Mouse (Mus musculus) fibroblast of lung, adult 2 months (primary cell): Measurements from ENCODE around the gene Spata25.

Experiments used
- DNase-seq: peaks from one replicate; pipeline ENCODE4 v3.0.0-alpha.2; 2011; ENCODE audit warnings: low read depth

The Spata25 gene

GRCm38 (mm10) chr2:164850061-164850460 is 21.7 kb upstream of the Spata25 start:
- DNase-seq: no peak

GRCm38 (mm10) chr2:164845782-164846181 is 17.4 kb upstream of the Spata25 start:
- DNase-seq: no peak

GRCm38 (mm10) chr2:164835164-164835563 is 6.8 kb upstream of the Spata25 start:
- DNase-seq: no peak

- DNase-seq: no peak
These were observed 6.2 kb upstream of the Spata25 start for GRCm38 (mm10) chr2:164834531-164834930.

GRCm38 (mm10) chr2:164833314-164833959 is 5.1 kb upstream of the Spata25 start, which contains the start of gene Neurl2:
TSS of gene Neurl2 (minus strand) at chr2:164833456.
- DNase-seq: peak; percentile 87

- peak; percentile 30 for DNase-seq
These were observed 4.5 kb upstream of the Spata25 start, which contains the start of gene Ctsa for GRCm38 (mm10) chr2:164832748-164833301. TSS of gene Ctsa (plus strand) at chr2:164832873.

GRCm38 (mm10) chr2:164832032-164832747 is 3.9 kb upstream of the Spata25 start:
- DNase-seq: no peak

GRCm38 (mm10) chr2:164831029-164831428 is 2.7 kb upstream of the Spata25 start:
- DNase-seq: no peak

GRCm38 (mm10) chr2:164829090-164829489 is 753 bp upstream of the Spata25 start:
- no peak for DNase-seq

GRCm38 (mm10) chr2:164827146-164827850 is 1.0 kb downstream of the Spata25 start:
- no peak for DNase-seq

GRCm38 (mm10) chr2:164825521-164825920 is 2.8 kb downstream of the Spata25 start:
- DNase-seq: no peak

- DNase-seq: no peak
These were observed 4.4 kb downstream of the Spata25 start for GRCm38 (mm10) chr2:164823969-164824368.

GRCm38 (mm10) chr2:164823181-164823585 is 5.2 kb downstream of the Spata25 start:
- no peak for DNase-seq

GRCm38 (mm10) chr2:164822636-164823165 is 5.6 kb downstream of the Spata25 start, which contains the start of gene Zswim1:
TSS of gene Zswim1 (plus strand) at chr2:164822686.
- DNase-seq: peak; percentile 97

GRCm38 (mm10) chr2:164821060-164821459 is 7.3 kb downstream of the Spata25 start:
- DNase-seq: no peak

GRCm38 (mm10) chr2:164817703-164818102 is 10.6 kb downstream of the Spata25 start:
- DNase-seq: no peak

GRCm38 (mm10) chr2:164817206-164817605 is 11.1 kb downstream of the Spata25 start:
- DNase-seq: no peak

- DNase-seq: no peak
These were observed 12.5 kb downstream of the Spata25 start for GRCm38 (mm10) chr2:164815821-164816220.

- DNase-seq: no peak
These were observed 13.0 kb downstream of the Spata25 start for GRCm38 (mm10) chr2:164815348-164815747.

GRCm38 (mm10) chr2:164813557-164813956 is 14.8 kb downstream of the Spata25 start:
- no peak for DNase-seq

GRCm38 (mm10) chr2:164806614-164807013 is 21.7 kb downstream of the Spata25 start:
- DNase-seq: no peak

- DNase-seq: no peak
These were observed 23.0 kb downstream of the Spata25 start for GRCm38 (mm10) chr2:164805332-164805718.
